Comparison of ENCODE assay signal across 10 mouse cellular contexts in the genomic region with DNA sequence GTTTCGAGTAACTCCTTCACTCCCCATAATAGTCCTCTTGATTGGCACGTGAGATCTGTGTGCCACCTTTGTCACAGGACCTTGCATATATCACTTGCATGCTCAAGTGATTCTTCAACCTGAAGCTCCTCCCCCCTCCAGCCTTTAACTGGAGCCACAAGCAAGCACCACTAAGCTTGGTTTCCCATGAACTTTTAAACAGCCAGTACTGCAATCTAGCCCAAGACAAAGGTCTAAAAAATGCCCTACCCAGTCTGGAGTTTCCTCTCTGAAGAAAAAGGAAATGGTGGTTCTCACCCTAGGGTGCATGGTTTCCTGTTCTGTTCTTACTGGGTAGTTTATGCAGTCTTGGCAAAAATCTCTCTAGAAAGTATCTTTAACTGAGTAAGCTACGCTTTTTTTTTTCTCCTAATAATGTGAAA. TPM values are rescaled to one million over a fixed set of nuclear protein-coding genes. Genes with fewer than 3 reads are reported as not detected.
A peak's percentile ranks its signal among the peaks of the same experiment; 100 is the strongest.
DNase-seq lines count a peak whose midpoint lies in the region; ATAC-seq lines count a peak whose summit lies in the region.
"Had no signal": no experiment of that assay in that cellular context is flagged by ENCODE, and none has a peak within 500 bp of the region (broad histone marks: within the 10 kb centered on the region; RNA-seq: fewer than 3 reads in every experiment).

No protein-coding gene starts in this region.

- no peaks in the 10 kb centered on the region for H3K9me3 ChIP-seq in liver, embryonic 12.5 days (replicated peaks)
- no peaks in the 10 kb centered on the region for H3K9me3 ChIP-seq in liver, embryonic 11.5 days (ENCODE audit: control insufficient read depth, low read length)
- no peaks in the 10 kb centered on the region for H3K9me3 ChIP-seq in intestine, embryonic 15.5 days
- H3K9me3 ChIP-seq: forebrain, embryonic 15.5 days had no signal

- no peak overlapping the region for H3K4me3 ChIP-seq in liver, embryonic 12.5 days
- no peak overlapping the region for H3K4me3 ChIP-seq in liver, embryonic 11.5 days (ENCODE audit: low read depth, low read length)
- H3K4me3 ChIP-seq in intestine, embryonic 15.5 days (replicated peaks), result no peak overlapping the region
- H3K4me3 ChIP-seq: forebrain, embryonic 15.5 days had no signal

- no peak overlapping the region for H3K4me2 ChIP-seq in liver, embryonic 12.5 days
- no peak overlapping the region for H3K4me2 ChIP-seq in liver, embryonic 11.5 days
- no peak overlapping the region for H3K4me2 ChIP-seq in intestine, embryonic 15.5 days (replicated peaks)
- H3K4me2 ChIP-seq: forebrain, embryonic 15.5 days had no signal

- 0 out of 2 replicates have a peak, but pooled peaks have one; percentile 32 for ATAC-seq in liver, embryonic 12.5 days
- no peak for ATAC-seq in liver, embryonic 11.5 days (replicated peaks; ENCODE audit: low FRiP score)
- peak; percentile 66 for ATAC-seq in intestine, embryonic 15.5 days
- ATAC-seq: forebrain, embryonic 15.5 days had no signal

- 32% methylated on average over 3 of the region's 3 CpGs for WGBS in liver, embryonic 12.5 days (ENCODE audit: insufficient replicate concordance)
- WGBS in liver, embryonic 11.5 days, result 57% methylated on average over 3 of the region's 3 CpGs
- 69% methylated on average over 3 of the region's 3 CpGs for WGBS in intestine, embryonic 15.5 days

- H3K4me1 ChIP-seq in liver, embryonic 12.5 days, result peaks cover 8% of the 10 kb centered on the region; the same call in 1 of the 2 replicates
- H3K4me1 ChIP-seq in liver, embryonic 11.5 days (replicated peaks; ENCODE audit: control insufficient read depth, insufficient read depth, low read length), result no peaks in the 10 kb centered on the region
- H3K4me1 ChIP-seq in intestine, embryonic 15.5 days (replicated peaks), result no peaks in the 10 kb centered on the region
- H3K4me1 ChIP-seq: forebrain, embryonic 15.5 days had no signal

- no peak overlapping the region for H3K9ac ChIP-seq in liver, embryonic 12.5 days
- H3K9ac ChIP-seq in liver, embryonic 11.5 days (ENCODE audit: low read depth, low read length), result no peak overlapping the region
- no peak overlapping the region for H3K9ac ChIP-seq in intestine, embryonic 15.5 days
- H3K9ac ChIP-seq: forebrain, embryonic 15.5 days had no signal

- no peak for DNase-seq in liver, embryonic 11.5 days (ENCODE audit: low spot score)
- peak; percentile 18 for DNase-seq in MEL-GATA-1-ER (ENCODE audit: extremely low read depth, low read depth)
- DNase-seq in skeletal muscle tissue, adult 2 months (ENCODE audit: low read depth, low spot score), result peak; percentile 19
- no peak for DNase-seq in retina, postnatal 1 day
- no peak for DNase-seq in left cerebral cortex, adult 11 months (ENCODE audit: low spot score)
- DNase-seq in cerebellum, adult 8-10 months, result no peak
- DNase-seq: cerebellum, postnatal 36 days had no signal

- H3K27ac ChIP-seq in liver, embryonic 12.5 days, result no peak overlapping the region
- H3K27ac ChIP-seq in liver, embryonic 11.5 days (ENCODE audit: low read depth, low read length), result no peak overlapping the region
- H3K27ac ChIP-seq in intestine, embryonic 15.5 days, result no peak overlapping the region
- H3K27ac ChIP-seq: forebrain, embryonic 15.5 days had no signal

- H3K27me3 ChIP-seq in liver, embryonic 12.5 days (replicated peaks), result no peaks in the 10 kb centered on the region
- H3K27me3 ChIP-seq in liver, embryonic 11.5 days (replicated peaks; ENCODE audit: control insufficient read depth, insufficient read depth, low read length), result no peaks in the 10 kb centered on the region
- H3K27me3 ChIP-seq in intestine, embryonic 15.5 days (replicated peaks), result no peaks in the 10 kb centered on the region
- H3K27me3 ChIP-seq: forebrain, embryonic 15.5 days had no signal

- H3K36me3 ChIP-seq in liver, embryonic 12.5 days, result 0 out of 2 replicates have a peak, but pooled peaks cover 16% of the 10 kb centered on the region
- H3K36me3 ChIP-seq in liver, embryonic 11.5 days (ENCODE audit: control insufficient read depth, insufficient read depth, low read length), result no peaks in the 10 kb centered on the region
- H3K36me3 ChIP-seq in intestine, embryonic 15.5 days, result no peaks in the 10 kb centered on the region
- H3K36me3 ChIP-seq: forebrain, embryonic 15.5 days had no signal

RNA-seq across cellular contexts. Expression of a gene that starts 32.6 kb away (rescaled TPM):
- 31.1 and 31.4 TPM in 2 replicates for polyA plus RNA-seq in liver, embryonic 12.5 days (2016; fragmentation: Nextera tagmentation; extraction: Ambion mirVana)
- 44.1 and 50.0 TPM in 2 replicates for polyA plus RNA-seq in liver, embryonic 11.5 days (2014; fragmentation: Nextera tagmentation; extraction: Ambion mirVana)
- 49.5 and 53.2 TPM in 2 replicates for polyA plus RNA-seq in intestine, embryonic 15.5 days (2015; fragmentation: Nextera tagmentation; extraction: Ambion mirVana)

Comparison
In these comparisons a context has a peak if more than half of its experiments do, and no peak if none do; other contexts are left out.
1. DNase-seq: peak in MEL-GATA-1-ER (single experiment) and skeletal muscle tissue, adult 2 months (single experiment); none in liver, embryonic 11.5 days (single experiment), retina, postnatal 1 day (single experiment), left cerebral cortex, adult 11 months (single experiment) and cerebellum, adult 8-10 months (single experiment).